Mouse (Mus musculus) layer of hippocampus, adult 18-20 months (tissue): ENCODE measurements around the gene Aph1a. TPM values are rescaled to one million over a fixed set of nuclear protein-coding genes. Genes with fewer than 3 reads are reported as not detected.

Source experiments
- total RNA-seq, 2 experiments: library from RNA; stranded (reverse); gene quantifications; 2 replicates each; pipeline ENCODE4 v1.2.3; 2021

Aph1a gene
- total RNA-seq, 2 experiments from 2014 or later = 61.1 to 70.2 TPM

Other genes starting within 250 kb of the Aph1a start
- gene Mcl1, start 235.2 kb upstream of the Aph1a start, total RNA-seq = 10 to 100 TPM; 56.9 to 62.7 TPM
- gene Adamtsl4, start 206.1 kb upstream of the Aph1a start, total RNA-seq = 1 to 10 TPM; 7.1 to 7.4 TPM
- gene Ecm1, start 154.4 kb upstream of the Aph1a start, total RNA-seq = 10 to 100 TPM in 1 of 2 experiments, 1 to 10 TPM in 1; 10.0 to 10.5 TPM
- 10 to 100 TPM; 41.5 to 41.7 TPM for gene Tars2, start 133.8 kb upstream of the Aph1a start, total RNA-seq
- 10 to 100 TPM; 60.1 to 63.0 TPM for gene Rprd2, start 75.1 kb upstream of the Aph1a start, total RNA-seq
- gene Prpf3, start 38.1 kb upstream of the Aph1a start, total RNA-seq = 10 to 100 TPM; 33.8 to 34.4 TPM
- gene Mrps21, start 22.4 kb upstream of the Aph1a start, total RNA-seq = 100 to 1,000 TPM; 134 to 158 TPM
- 10 to 100 TPM in 1 of 2 experiments, 1 to 10 TPM in 1; 9.2 to 11.7 TPM for gene Ciart, start 11.7 kb upstream of the Aph1a start, total RNA-seq
- gene BC028528, start 2.0 kb upstream of the Aph1a start, total RNA-seq = 1 to 10 TPM; 2.2 to 3.0 TPM
- 10 to 100 TPM in 1 of 2 experiments, 1 to 10 TPM in 1; 9.9 to 10.8 TPM for gene Car14, start 10.7 kb downstream of the Aph1a start, total RNA-seq
- 10 to 100 TPM; 88.3 to 89.6 TPM for gene Anp32e, start 35.3 kb downstream of the Aph1a start, total RNA-seq
- gene Plekho1, start 102.0 kb downstream of the Aph1a start, total RNA-seq = 10 to 100 TPM; 40.5 to 42.5 TPM
- gene Vps45, start 164.5 kb downstream of the Aph1a start, total RNA-seq = 10 to 100 TPM; 43.7 to 45.6 TPM
- 10 to 100 TPM; 40.1 to 40.8 TPM for gene Otud7b, start 210.6 kb downstream of the Aph1a start, total RNA-seq